Mouse (Mus musculus) embryonic facial prominence, embryonic 14.5 days (tissue): Measurements from ENCODE around the gene Gm37596. TPM values are rescaled to one million over a fixed set of nuclear protein-coding genes. Genes with fewer than 3 reads are reported as not detected.
"Not testable (repeated sequence)": the region's sequence is repeated elsewhere in the genome, so short reads cannot be mapped to it uniquely, and the experiment has no call there.

Source experiments
- ATAC-seq: fragments of 200-750 bp; cut with Nextera tagmentation; 2 replicates; pipeline ENCODE4 v1.8.0; 2017; ENCODE audit warnings: low read depth, moderate number of reproducible peaks, moderate TSS enrichment
- DNase-seq: peaks from one replicate; pipeline ENCODE4 v3.0.0-alpha.2; 2015; ENCODE audit warnings: low spot score
- H3K27ac ChIP-seq: fragments of 300-500 bp; sonication (generic); replicated peaks from 2 replicates; pipeline ENCODE4 v1.5.1; 2014; ENCODE audit warnings: low read depth, mild to moderate bottlenecking, low read length, moderate library complexity
- H3K27me3 ChIP-seq: fragments of 300-500 bp; sonication (generic); replicated peaks from 2 replicates; pipeline ENCODE4 v1.6.1; 2014; ENCODE audit warnings: low read length; ENCODE audit not compliant: control insufficient read depth, insufficient read depth
- H3K36me3 ChIP-seq: fragments of 300-500 bp; sonication (generic); 2 replicates; pipeline ENCODE4 v1.6.1; 2014; ENCODE audit warnings: low read length, mixed read lengths; ENCODE audit not compliant: control insufficient read depth, insufficient read depth
- H3K4me1 ChIP-seq: fragments of 300-500 bp; sonication (generic); 2 replicates; pipeline ENCODE4 v1.6.1; 2014; ENCODE audit warnings: antibody characterized with exemption, low read length; ENCODE audit not compliant: control insufficient read depth, insufficient read depth
- H3K4me2 ChIP-seq: fragments of 300-500 bp; sonication (generic); 2 replicates; pipeline ENCODE4 v1.6.1; 2014; ENCODE audit warnings: low read depth, mild to moderate bottlenecking, low read length, moderate library complexity, mixed read lengths
- H3K4me3 ChIP-seq: fragments of 300-500 bp; sonication (generic); 2 replicates; pipeline ENCODE4 v1.5.1; 2014; ENCODE audit warnings: low read depth, mild to moderate bottlenecking, low read length
- H3K9ac ChIP-seq: fragments of 300-500 bp; sonication (generic); 2 replicates; pipeline ENCODE4 v1.6.1; 2014; ENCODE audit warnings: low read depth, mild to moderate bottlenecking, low read length, moderate library complexity, mixed read lengths
- H3K9me3 ChIP-seq: fragments of 300-500 bp; sonication (generic); 2 replicates; pipeline ENCODE4 v1.6.1; 2016; ENCODE audit warnings: low read length; ENCODE audit not compliant: control insufficient read depth
- WGBS: fragments of 180-500 bp; shearing (Covaris S2); extraction: QIAGEN DNeasy Blood & Tissue Kit; methylation state at CpG from one replicate; pipeline ENCODE4 v1.1.7; 2014; 5-methylcytosine and 5-hydroxymethylcytosine counted together
- polyA plus RNA-seq: library from polyadenylated mRNA; unstranded; fragments of >200 nt; fragmentation: Nextera tagmentation; extraction: Ambion mirVana; gene quantifications from 2 replicates; pipeline ENCODE4 v1.2.1, GENCODE M21; 2014

Gene Gm37596
- polyA plus RNA-seq, result not detected in 2 replicates

DNA sequence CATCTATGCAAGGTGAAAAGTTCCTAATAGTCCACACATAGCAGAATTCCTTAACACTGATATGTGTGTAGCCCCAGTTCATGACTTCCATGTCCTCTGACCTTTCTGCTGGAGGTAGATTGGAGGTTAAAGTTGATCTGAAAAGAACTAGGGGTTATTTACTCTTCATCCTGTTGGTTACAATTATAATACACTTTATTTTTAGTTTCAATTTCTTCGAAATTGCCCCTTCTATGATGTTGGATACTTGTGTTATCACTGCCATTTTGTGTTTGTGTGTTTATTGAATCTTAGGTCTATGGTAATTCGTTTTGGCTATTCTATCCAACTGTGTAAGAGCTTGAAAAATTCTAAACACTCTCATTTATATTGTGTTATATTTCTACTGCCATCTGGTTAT, at the start of gene Gm37596:
Gm37596 (minus strand) TSS at position 101 of the 400 bp plus-strand sequence.
- not testable (repeated sequence) for H3K36me3 ChIP-seq, H3K27me3 ChIP-seq, H3K4me3 ChIP-seq, H3K9me3 ChIP-seq, H3K4me2 ChIP-seq, DNase-seq, H3K27ac ChIP-seq, ATAC-seq, H3K4me1 ChIP-seq, H3K9ac ChIP-seq
- 67% methylated on average over 1 of the region's 2 CpGs for WGBS

DNA sequence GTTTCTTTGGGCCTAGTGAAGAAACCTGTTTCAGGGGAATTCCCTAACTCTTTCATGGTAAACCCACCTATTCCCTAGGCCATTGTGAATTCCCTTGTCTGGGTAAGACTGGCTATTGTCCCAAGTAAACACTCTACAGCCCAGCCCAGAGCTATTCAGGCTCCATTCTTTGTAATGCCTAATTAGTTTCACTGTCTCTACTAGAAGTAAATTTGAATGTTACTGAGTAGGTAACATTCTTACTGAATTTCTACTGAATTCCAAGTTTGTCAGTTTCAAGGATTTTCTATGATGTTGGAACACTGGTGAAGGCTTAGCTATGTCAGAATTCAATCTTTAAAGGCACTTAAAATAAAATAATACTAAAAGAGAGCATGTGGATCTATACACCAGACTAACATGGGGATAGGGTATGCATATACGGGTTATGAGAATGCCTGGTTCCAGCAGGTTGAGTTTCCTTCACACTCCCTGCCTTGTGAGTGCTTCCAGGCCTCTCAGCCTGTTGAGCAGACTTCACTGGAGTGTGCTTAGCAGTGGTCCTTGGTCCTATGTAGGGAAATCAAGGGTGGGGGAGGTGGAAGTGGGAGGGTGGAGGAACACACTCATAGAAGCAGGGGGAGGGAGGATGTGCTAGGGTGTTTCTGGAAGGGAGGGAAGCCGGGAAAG, 16.2 kb upstream of the Gm37596 start:
- not testable (repeated sequence) for H3K27me3 ChIP-seq, DNase-seq, H3K4me3 ChIP-seq, H3K9me3 ChIP-seq, H3K4me1 ChIP-seq, H3K36me3 ChIP-seq, H3K9ac ChIP-seq, H3K4me2 ChIP-seq, ATAC-seq, H3K27ac ChIP-seq
- WGBS, result 75% methylated on average over 2 of the region's 2 CpGs

DNA sequence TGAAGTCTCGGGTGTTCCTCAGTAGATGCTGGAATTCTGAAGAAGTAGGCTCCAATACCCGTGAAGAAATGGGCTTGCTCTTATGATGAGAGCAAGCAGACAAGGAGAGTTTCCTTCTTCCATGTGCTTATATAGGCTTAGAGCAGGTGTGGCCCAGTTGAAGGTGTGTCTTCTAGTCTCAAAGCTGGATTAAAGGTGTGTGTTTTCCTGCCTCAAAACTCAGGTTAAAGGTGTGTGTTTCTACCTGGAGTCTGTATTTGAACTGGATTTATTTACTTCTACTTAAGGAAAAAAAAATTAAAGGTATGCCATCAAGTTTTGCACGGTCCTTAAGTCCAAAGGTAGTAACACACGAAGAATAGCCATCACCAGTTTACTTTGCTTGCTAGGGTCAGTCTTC, 16.7 kb downstream of the Gm37596 start, which contains the start of gene Tdpoz1:
Tdpoz1 (minus strand) TSS at position 101 of the 400 bp plus-strand sequence.
- H3K9me3 ChIP-seq, H3K4me2 ChIP-seq, H3K27me3 ChIP-seq, H3K27ac ChIP-seq, H3K36me3 ChIP-seq, DNase-seq, H3K4me3 ChIP-seq, H3K9ac ChIP-seq, H3K4me1 ChIP-seq, ATAC-seq: not testable (repeated sequence)
- 89% methylated on average over 2 of the region's 4 CpGs for WGBS

DNA sequence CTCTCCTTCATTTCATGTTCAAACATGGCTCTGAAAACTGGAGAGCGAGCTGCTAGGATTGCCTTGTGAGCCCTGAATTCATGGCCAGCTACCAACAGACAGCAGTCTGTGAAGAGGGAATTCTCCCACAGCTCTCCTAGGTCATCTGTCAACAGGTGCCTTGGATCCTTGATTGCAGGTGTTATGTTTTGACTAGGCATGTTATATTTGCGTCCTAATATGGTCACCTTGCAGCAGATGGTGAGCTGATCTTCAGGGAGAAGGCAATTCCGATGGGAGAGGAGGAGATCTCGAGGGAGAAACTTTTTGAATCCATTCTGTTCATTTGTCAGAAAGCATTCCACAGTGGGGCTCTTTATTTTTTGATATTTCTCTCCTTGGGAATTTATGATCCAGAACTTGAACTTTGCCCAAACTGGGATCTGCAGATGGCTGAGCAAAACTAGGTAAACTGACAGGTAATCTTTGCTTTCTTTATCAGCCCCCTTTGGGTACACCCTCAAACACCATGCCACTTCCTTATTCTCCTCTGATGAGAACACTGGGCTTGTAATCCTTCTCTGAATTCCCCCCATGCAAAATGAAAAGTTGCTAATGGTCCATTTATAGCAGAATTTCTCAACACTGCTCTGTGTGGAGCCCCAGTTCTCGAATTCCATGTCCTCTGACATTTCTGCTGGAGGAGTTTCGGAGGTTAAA, 21.9 kb downstream of the Gm37596 start:
- ATAC-seq, H3K9ac ChIP-seq, H3K27me3 ChIP-seq, H3K9me3 ChIP-seq, H3K36me3 ChIP-seq, H3K4me3 ChIP-seq, DNase-seq, H3K27ac ChIP-seq, H3K4me2 ChIP-seq, H3K4me1 ChIP-seq: not testable (repeated sequence)
- 76% methylated on average over 4 of the region's 6 CpGs for WGBS

DNA sequence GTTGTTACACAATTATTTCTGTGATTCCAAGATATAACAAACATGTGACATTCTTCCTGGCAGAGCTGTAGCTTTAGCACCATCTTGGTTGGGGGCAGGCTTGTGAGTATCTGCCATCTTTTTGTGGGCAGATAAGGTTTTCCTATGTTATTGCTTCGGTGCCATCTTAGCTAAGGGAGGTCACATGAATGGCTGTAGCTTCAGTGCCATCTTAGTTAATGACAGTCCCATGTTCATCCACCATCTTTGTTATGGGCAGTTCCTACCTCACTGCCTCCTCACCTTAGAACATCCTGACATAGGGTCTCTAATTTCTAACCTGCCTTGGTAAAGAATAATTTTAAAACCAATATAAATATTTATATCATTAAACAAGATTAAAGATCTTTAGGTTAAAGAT, 38.6 kb downstream of the Gm37596 start:
- ATAC-seq (no peak), DNase-seq (no peak)
- Histone ChIP-seq H3K4me3 (no peak overlapping the region), H3K9me3 (no peaks in the 10 kb centered on the region), H3K9ac (no peak overlapping the region), H3K4me1 (no peaks in the 10 kb centered on the region), H3K27me3 (no peaks in the 10 kb centered on the region), H3K4me2 (no peak overlapping the region), H3K27ac (no peak overlapping the region), H3K36me3 (no peaks in the 10 kb centered on the region)
- 68% methylated on average over 1 of the region's 1 CpGs for WGBS

DNA sequence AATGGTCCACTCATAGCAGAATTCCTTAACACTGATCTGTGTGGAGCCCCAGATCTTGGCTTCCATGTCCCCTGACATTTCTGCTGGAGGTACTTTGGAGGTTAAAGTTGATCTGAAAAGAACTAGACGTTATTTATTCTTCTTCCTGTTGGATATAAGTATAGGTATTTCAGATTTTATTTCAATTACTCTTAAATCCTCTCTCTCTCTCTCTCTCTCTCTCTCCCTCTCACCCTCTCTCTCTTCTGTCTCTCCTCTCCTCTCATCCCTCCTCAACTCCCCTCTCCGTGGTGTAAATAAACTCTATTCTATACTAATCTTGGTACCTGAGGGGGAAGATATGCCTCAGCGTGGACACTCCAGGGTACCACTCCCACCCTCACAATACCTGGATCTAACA, 40.3 kb downstream of the Gm37596 start, which contains the start of gene Tdpoz2:
Tdpoz2 (minus strand) TSS at position 101 of the 400 bp plus-strand sequence.
- ATAC-seq (no peak), DNase-seq (no peak)
- WGBS, result 73% methylated on average over 3 of the region's 3 CpGs
- Histone ChIP-seq H3K36me3 (no peaks in the 10 kb centered on the region), H3K9ac (no peak within 1 kb of the TSS), H3K27me3 (no peaks in the 10 kb centered on the region), H3K4me3 (no peak within 1 kb of the TSS), H3K4me2 (no peak within 1 kb of the TSS), H3K4me1 (no peaks in the 10 kb centered on the region), H3K9me3 (no peaks in the 10 kb centered on the region), H3K27ac (no peak within 1 kb of the TSS)

Other genes with a start within 250 kb of the Gm37596 start
- 0.18 TPM in 1 of 2 replicates, not detected in the other for gene Tchhl1, start 224.3 kb downstream of the Gm37596 start, polyA plus RNA-seq
- gene S100a11, start 172.6 kb downstream of the Gm37596 start, polyA plus RNA-seq, result 1,533 and 1,735 TPM in 2 replicates
- 687 and 752 TPM in 2 replicates for gene S100a10, start 138.0 kb downstream of the Gm37596 start, polyA plus RNA-seq
- not detected in 2 replicates for gene Tdpoz2, start 40.4 kb downstream of the Gm37596 start, polyA plus RNA-seq
- gene Tdpoz1, start 16.8 kb downstream of the Gm37596 start, polyA plus RNA-seq, result not detected in 2 replicates
- not detected in 2 replicates for gene Gm5773, start 79.9 kb upstream of the Gm37596 start, polyA plus RNA-seq
- not detected in 2 replicates for gene Tdpoz4, start 103.3 kb upstream of the Gm37596 start, polyA plus RNA-seq
- not detected in 2 replicates for gene Tdpoz3, start 132.9 kb upstream of the Gm37596 start, polyA plus RNA-seq